Mouse (Mus musculus) C2C12 (cell line): Measurements from ENCODE around the gene Stat5a.

Source experiments
- CTCF ChIP-seq: IDR thresholded peaks from one replicate; pipeline ENCODE4 v1.5.1; 2011; ENCODE audit not compliant: control insufficient read depth, insufficient read depth, insufficient read length
- MAX ChIP-seq: IDR thresholded peaks from one replicate; pipeline ENCODE4 v1.6.1; 2011; ENCODE audit warnings: mild to moderate bottlenecking, control low read depth
- MYOD1 ChIP-seq: IDR thresholded peaks from one replicate; pipeline ENCODE4 v1.6.1; 2011; ENCODE audit warnings: low read depth; ENCODE audit not compliant: control insufficient read depth, insufficient read length

DNA sequence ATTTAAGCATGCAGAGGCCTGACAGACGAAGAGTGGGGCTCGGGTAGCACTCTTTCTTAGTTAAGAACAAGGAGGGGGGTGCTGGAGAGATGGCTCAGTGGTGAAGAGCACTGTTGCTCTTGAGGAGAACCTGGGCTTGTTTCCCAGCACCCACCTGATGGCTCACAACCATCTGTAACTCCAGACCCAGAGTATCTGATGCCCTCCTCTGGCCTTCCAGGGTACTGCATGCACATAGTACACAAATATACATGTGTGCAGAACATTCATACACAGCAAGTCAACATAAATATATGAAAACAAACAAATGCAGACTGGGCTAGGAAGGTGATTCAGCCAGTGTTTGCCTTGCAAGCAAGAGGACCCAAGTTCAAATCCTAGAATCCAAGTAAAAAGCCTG lies 48.0 kb upstream of the Stat5a start:
- TF ChIP-seq CTCF: no peak
- TF ChIP-seq MAX: no peak
- no peak for TF ChIP-seq MYOD1
